Mouse (Mus musculus): Measurements from ENCODE around the gene Med16. TPM values are rescaled to one million over a fixed set of nuclear protein-coding genes. Genes with fewer than 3 reads are reported as not detected.

The Med16 gene
- total and polyA plus RNA-seq, 3 experiments, result 10.2 to 22.8 (median 12.1) TPM

GRCm38 (mm10) chr10:79914948-79915596 is 6.3 kb upstream of the Med16 start:
- Histone ChIP-seq H3K9me3 (replicated peaks; ENCODE audit: low read length) (no peaks in the 10 kb centered on the region), H3K4me3 (replicated peaks in 1 of 3; ENCODE audit: low read depth in 2 of 3, low read length in 2 of 3, poor library complexity in 1 of 3) (no peak overlapping the region), H3K79me2 (replicated peaks; ENCODE audit: control insufficient read depth, extremely low read depth, insufficient read depth, poor library complexity, severe bottlenecking) (no peaks in the 10 kb centered on the region; the same call in 1 of the 2 replicates), H3K27me3 (replicated peaks) (no peaks in the 10 kb centered on the region), H3K4me2 (ENCODE audit: insufficient read depth, low read depth, poor library complexity, severe bottlenecking) (no peak overlapping the region), H3K9ac (ENCODE audit: insufficient read depth, low read depth) (no peak overlapping the region), H3K4me1 (ENCODE audit: control insufficient read depth in 1 of 2, insufficient read depth in 2 of 2) (peaks cover 10 to 30% of the 10 kb centered on the region in 2 experiments), H3K27ac (ENCODE audit: insufficient read depth, low read depth) (no peak overlapping the region), H3K36me3 (replicated peaks in 1 of 2; ENCODE audit: control insufficient read depth in 1 of 2, insufficient read depth in 1 of 2, low read length in 1 of 2) (peaks cover 8 to 39% of the 10 kb centered on the region in 2 experiments)
- in situ Hi-C loops (cut with MboI; ENCODE audit: low pct_ligation_motif_present, low pct_unique_long_range_greater_than_20kb, low sequenced_read_pairs), result no loop called here
- DNase-seq (ENCODE audit: extremely low read depth), result no peak
- dilution Hi-C loops (cut with MboI; ENCODE audit: extremely low pct_ligation_motif_present, extremely low pct_unique_long_range_greater_than_20kb, low sequenced_read_pairs), result no loop called here
- TF ChIP-seq GABPA (IDR thresholded peaks at IDR 0.05; ENCODE audit: insufficient replicate concordance, low read depth, low read length) (no peak), SIN3A (IDR thresholded peaks at IDR 0.05; ENCODE audit: low read length) (no peak), JUND (conservative IDR thresholded peaks at IDR 0.05; ENCODE audit: low read depth, low read length) (no peak), POLR2AphosphoS2 (IDR thresholded peaks at IDR 0.05; ENCODE audit: low read depth, low read length) (no peak), ZKSCAN1 (IDR thresholded peaks at IDR 0.05; ENCODE audit: borderline replicate concordance, low read depth, low read length) (no peak), ETS1 (conservative IDR thresholded peaks at IDR 0.05; ENCODE audit: low read depth, low read length) (no peak), CHD1 (IDR thresholded peaks at IDR 0.05; ENCODE audit: low read depth, low read length) (no peak), MAFK (IDR thresholded peaks at IDR 0.05; ENCODE audit: insufficient replicate concordance, low read length) (no peak), SMC3 (IDR thresholded peaks at IDR 0.05; ENCODE audit: low read depth, low read length) (no peak), KAT2A (IDR thresholded peaks at IDR 0.05; ENCODE audit: insufficient replicate concordance, low read length) (no peak), USF1 (IDR thresholded peaks at IDR 0.05; ENCODE audit: low read depth, low read length) (no peak), JUN (IDR thresholded peaks at IDR 0.05; ENCODE audit: insufficient read depth, low read depth, low read length) (no peak), MAZ (IDR thresholded peaks at IDR 0.05; ENCODE audit: low read depth, low read length) (no peak), ZNF384 (IDR thresholded peaks at IDR 0.05; ENCODE audit: low read depth, low read length) (no peak), BHLHE40 (IDR thresholded peaks at IDR 0.05; ENCODE audit: low read depth, low read length) (no peak), HCFC1 (IDR thresholded peaks at IDR 0.05; ENCODE audit: low read depth, low read length) (no peak), MEF2A (IDR thresholded peaks at IDR 0.05; ENCODE audit: borderline replicate concordance, low read depth, low read length) (no peak), E2F4 (IDR thresholded peaks at IDR 0.05; ENCODE audit: insufficient replicate concordance, low read depth, low read length) (no peak), NRF1 (IDR thresholded peaks at IDR 0.05; ENCODE audit: low read depth, low read length) (no peak), CHD2 (IDR thresholded peaks at IDR 0.05; ENCODE audit: low read length) (no peak)
